Mouse (Mus musculus) ES-Bruce4 (cell line): Measurements from ENCODE around the gene Spopl.

Experiments used
- EP300 ChIP-seq: IDR thresholded peaks from 2 replicates; pipeline ENCODE4 v1.6.1; 2011; ENCODE audit warnings: low read depth, low read length; ENCODE audit not compliant: insufficient read depth
- POLR2A ChIP-seq: IDR thresholded peaks from one replicate; pipeline ENCODE4 v1.8.1; 2011; ENCODE audit warnings: low read length; ENCODE audit not compliant: insufficient read depth

DNA sequence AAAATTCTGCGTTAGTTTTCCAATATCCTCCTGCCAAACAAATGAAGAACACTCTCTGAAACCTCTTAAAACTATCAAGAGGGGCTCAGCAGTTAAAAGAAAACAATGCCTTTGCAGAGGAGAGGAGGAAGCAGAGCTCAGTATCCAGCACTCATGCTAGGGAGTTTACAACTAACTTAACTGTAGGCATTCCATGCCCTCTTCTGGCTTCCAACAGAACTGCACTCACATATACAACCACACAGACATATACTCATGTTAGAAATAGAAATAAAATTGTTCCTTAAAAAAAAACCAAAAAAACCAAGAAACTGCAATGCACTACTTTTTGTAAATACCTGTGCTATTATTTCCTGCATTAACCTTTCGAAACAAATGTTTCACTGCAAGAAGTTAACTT, 12.7 kb downstream of the Spopl start:
- no peak for TF ChIP-seq POLR2A
- no peak for TF ChIP-seq EP300
